Mouse (Mus musculus) liver (tissue): ENCODE data around the gene 1300017J02Rik.

Source experiments
- DNase-seq: peaks from one replicate; pipeline ENCODE4 v3.0.0-alpha.2; 2020; ENCODE audit warnings: mixed read lengths

The 1300017J02Rik gene

GRCm38 (mm10) chr9:103208802-103209423 is 96.0 kb downstream of the 1300017J02Rik start:
- no peak for DNase-seq

- DNase-seq: peak; percentile 78
Measured at GRCm38 (mm10) chr9:103207846-103208245, 97.0 kb downstream of the 1300017J02Rik start.

- no peak for DNase-seq
Measured at GRCm38 (mm10) chr9:103205786-103206185, 99.1 kb downstream of the 1300017J02Rik start.

- peak; percentile 92 for DNase-seq
Measured at GRCm38 (mm10) chr9:103201561-103202260, 103.2 kb downstream of the 1300017J02Rik start, which contains the start of gene Srprb. TSS of gene Srprb (minus strand) at chr9:103202137.
